17 mouse cellular contexts compared by ENCODE assay signal in the genomic region with DNA sequence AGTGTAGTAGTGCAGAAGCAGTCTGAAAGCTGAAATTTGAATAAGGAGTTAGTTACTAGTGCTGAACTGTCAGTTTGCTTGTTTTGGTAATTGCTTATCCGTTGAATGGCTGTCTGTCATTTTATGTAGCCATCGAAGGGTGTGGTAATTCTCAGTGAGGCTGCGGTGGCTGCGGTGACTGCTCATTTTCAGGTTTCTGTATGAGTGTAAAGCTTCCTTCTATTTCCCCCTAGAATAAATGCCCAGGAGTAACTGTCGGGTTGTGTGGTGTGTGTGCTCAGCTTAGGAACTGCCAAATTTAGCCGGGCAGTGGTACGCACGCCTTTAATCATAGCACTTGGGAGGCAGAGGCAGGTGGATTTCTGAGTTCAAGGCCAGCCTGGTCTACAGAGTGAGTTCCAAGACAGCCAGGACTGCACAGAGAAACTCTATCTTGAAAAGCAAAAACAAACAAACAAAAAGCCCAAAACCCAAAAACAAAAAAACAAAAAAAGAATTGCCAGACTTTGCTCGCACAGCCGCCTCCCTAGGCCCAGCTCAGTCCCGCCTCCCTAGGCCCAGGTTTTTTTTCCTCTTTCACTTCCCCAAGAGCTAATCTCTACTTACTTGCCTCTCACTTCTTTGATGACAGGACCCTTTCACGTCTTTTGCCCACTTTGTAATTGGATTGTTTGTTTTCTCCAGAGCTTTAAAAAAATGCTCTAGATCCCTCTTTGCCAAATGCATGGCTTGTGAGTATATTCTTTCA. TPM values are rescaled to one million over a fixed set of nuclear protein-coding genes. Genes with fewer than 3 reads are reported as not detected.
A peak's percentile ranks its signal among the peaks of the same experiment; 100 is the strongest.
DNase-seq lines count a peak whose midpoint lies in the region; TF ChIP-seq lines count a peak whose summit lies in the region.
"Had no signal": no experiment of that assay in that cellular context is flagged by ENCODE, and none has a peak within 500 bp of the region (broad histone marks: within the 10 kb centered on the region; RNA-seq: fewer than 3 reads in every experiment).

No protein-coding gene starts in this region.

- no peak for TF ChIP-seq POLR2A in brain, embryonic 14.5 days (IDR thresholded peaks at IDR 0.05; ENCODE audit: borderline replicate concordance, extremely low read depth, insufficient read depth, insufficient read length, poor library complexity, severe bottlenecking)

- H3K9me3 ChIP-seq in hindbrain, embryonic 10.5 days = no peaks in the 10 kb centered on the region
- H3K9me3 ChIP-seq: embryonic facial prominence, embryonic 13.5 days; forebrain, embryonic 10.5 days; heart, embryonic 13.5 days; midbrain, embryonic 13.5 days; neural tube, embryonic 12.5 days had no signal

- peak overlapping the region; percentile 37 for H3K27ac ChIP-seq in macrophage
- no peak overlapping the region for H3K27ac ChIP-seq in hindbrain, embryonic 10.5 days
- H3K27ac ChIP-seq: embryonic facial prominence, embryonic 13.5 days; forebrain, embryonic 10.5 days; heart, embryonic 13.5 days; midbrain, embryonic 13.5 days; neural tube, embryonic 12.5 days had no signal

- no peaks in the 10 kb centered on the region for H3K36me3 ChIP-seq in macrophage (ENCODE audit: inconsistent target)
- H3K36me3 ChIP-seq in hindbrain, embryonic 10.5 days = peaks cover 14% of the 10 kb centered on the region
- H3K36me3 ChIP-seq: midbrain, embryonic 13.5 days; neural tube, embryonic 12.5 days had no signal

- WGBS in macrophage (ENCODE audit: missing documents) = 19% methylated on average over 12 of the region's 12 CpGs
- WGBS in hindbrain, embryonic 10.5 days = 93% methylated on average over 12 of the region's 12 CpGs

- DNase-seq in spleen, postnatal 36 days (ENCODE audit: low spot score in 2 of 2) = peak; percentile 22 to 32
- DNase-seq in spleen, adult 12 weeks (ENCODE audit: low spot score) = no peak
- peak; percentile 19 for DNase-seq in brain, embryonic 14.5 days (ENCODE audit: low read depth)
- no peak for DNase-seq in frontal cortex, postnatal 25 days (ENCODE audit: low spot score in 2 of 2)
- DNase-seq in frontal cortex, postnatal 10 days (ENCODE audit: low spot score in 2 of 2) = no peak
- no peak for DNase-seq in hindbrain, embryonic 10.5 days (ENCODE audit: low spot score)
- DNase-seq: adrenal gland, postnatal 10 days; cerebellum, postnatal 36 days; gastrocnemius, postnatal 14 days; kidney, postnatal 36 days; thymus, adult 18-20 months had no signal

- TF ChIP-seq CTCF in brain, embryonic 14.5 days (IDR thresholded peaks at IDR 0.05; ENCODE audit: borderline replicate concordance, extremely low read depth, insufficient read depth, insufficient read length) = no peak

- peaks cover 95% of the 10 kb centered on the region for H3K79me2 ChIP-seq in macrophage (ENCODE audit: inconsistent target)

- no peaks in the 10 kb centered on the region for H3K27me3 ChIP-seq in hindbrain, embryonic 10.5 days (ENCODE audit: insufficient read depth, poor library complexity, severe bottlenecking)
- H3K27me3 ChIP-seq: embryonic facial prominence, embryonic 13.5 days; heart, embryonic 13.5 days; midbrain, embryonic 13.5 days; neural tube, embryonic 12.5 days had no signal

- H3K4me3 ChIP-seq in macrophage (ENCODE audit: inconsistent target) = no peak overlapping the region
- H3K4me3 ChIP-seq in hindbrain, embryonic 10.5 days = no peak overlapping the region
- H3K4me3 ChIP-seq: embryonic facial prominence, embryonic 13.5 days; forebrain, embryonic 10.5 days; heart, embryonic 13.5 days; midbrain, embryonic 13.5 days; neural tube, embryonic 12.5 days had no signal

- H3K4me1 ChIP-seq in hindbrain, embryonic 10.5 days (replicated peaks) = peaks cover 3% of the 10 kb centered on the region
- H3K4me1 ChIP-seq: neural tube, embryonic 12.5 days had no signal

RNA-seq across cellular contexts. Expression of a gene that starts 6.4 kb away (rescaled TPM):
- 29.3 and 35.7 TPM in 2 replicates for polyA plus RNA-seq in brain, embryonic 14.5 days (2012; rRNA removed)
- 10 to 100 TPM; 14.5 to 76.2 (median 42.4) TPM for total RNA-seq in macrophage (2018; cell fraction: chromatin; rRNA removed)
- total RNA-seq in macrophage (2018; cell fraction: cytosol; rRNA removed) = 10 to 100 TPM; 17.2 to 28.0 (median 21.3) TPM
- 10 to 100 TPM; 12.6 to 63.4 (median 31.5) TPM for total RNA-seq in macrophage (2018; cell fraction: nucleus; rRNA removed)
- 20.2 to 25.7 TPM (median 22.1 TPM) in 3 replicates for polyA plus RNA-seq in macrophage (2018)
- 81.7 and 109 TPM in 2 replicates for polyA plus RNA-seq in hindbrain, embryonic 10.5 days (2016; fragmentation: Nextera tagmentation; extraction: Ambion mirVana)

Comparison
In these comparisons a context has a peak if more than half of its experiments do, and no peak if none do; other contexts are left out.
1. DNase-seq: peak in spleen, postnatal 36 days (2 of 2) and brain, embryonic 14.5 days (single experiment); none in spleen, adult 12 weeks (single experiment), frontal cortex, postnatal 25 days (0 of 2), frontal cortex, postnatal 10 days (0 of 2) and hindbrain, embryonic 10.5 days (single experiment).